Mouse (Mus musculus): ENCODE measurements around the gene Gad2. TPM values are rescaled to one million over a fixed set of nuclear protein-coding genes. Genes with fewer than 3 reads are reported as not detected.

Gad2 gene
- polyA plus RNA-seq, 1 experiment from 2014 or later = 3.6 TPM

GRCm38 (mm10) chr2:22723927-22724534 is 102.0 kb downstream of the Gad2 start:
- 68% methylated on average over 3 of the region's 3 CpGs for WGBS
- Histone ChIP-seq H3K9me3 (replicated peaks; ENCODE audit: control insufficient read depth, low read length) (no peaks in the 10 kb centered on the region), H3K4me1 (ENCODE audit: control insufficient read depth, insufficient read depth, low read length) (no peaks in the 10 kb centered on the region), H3K27me3 (ENCODE audit: control insufficient read depth, insufficient read depth, low read length) (no peaks in the 10 kb centered on the region), H3K4me2 (ENCODE audit: low read depth, low read length) (no peak overlapping the region), H3K9ac (replicated peaks; ENCODE audit: low read length) (no peak overlapping the region), H3K27ac (replicated peaks; ENCODE audit: low read depth, low read length) (no peak overlapping the region), H3K4me3 (ENCODE audit: low read depth, low read length) (no peak overlapping the region), H3K36me3 (replicated peaks; ENCODE audit: control insufficient read depth, insufficient read depth, low read depth, low read length) (no peaks in the 10 kb centered on the region)
- ATAC-seq (replicated peaks; ENCODE audit: insufficient number of reproducible peaks, low FRiP score, low TSS enrichment, low read depth) (no peak), DNase-seq (ENCODE audit: low spot score) (no peak)

GRCm38 (mm10) chr2:22727113-22727512 is 105.1 kb downstream of the Gad2 start:
- no peak overlapping the region for H3K4me3 ChIP-seq (ENCODE audit: low read depth, low read length)
- 72% methylated on average over 1 of the region's 1 CpGs for WGBS
- H3K4me2 ChIP-seq (ENCODE audit: low read depth, low read length) = no peak overlapping the region
- DNase-seq (ENCODE audit: low spot score) (no peak), ATAC-seq (replicated peaks; ENCODE audit: insufficient number of reproducible peaks, low FRiP score, low TSS enrichment, low read depth) (no peak)
- H3K4me1 ChIP-seq (ENCODE audit: control insufficient read depth, insufficient read depth, low read length) = no peaks in the 10 kb centered on the region
- H3K36me3 ChIP-seq (replicated peaks; ENCODE audit: control insufficient read depth, insufficient read depth, low read depth, low read length) = no peaks in the 10 kb centered on the region
- H3K9me3 ChIP-seq (replicated peaks; ENCODE audit: control insufficient read depth, low read length) = no peaks in the 10 kb centered on the region
- H3K27me3 ChIP-seq (ENCODE audit: control insufficient read depth, insufficient read depth, low read length) = no peaks in the 10 kb centered on the region
- H3K9ac ChIP-seq (replicated peaks; ENCODE audit: low read length) = no peak overlapping the region
- H3K27ac ChIP-seq (replicated peaks; ENCODE audit: low read depth, low read length) = no peak overlapping the region

- 72% methylated on average over 2 of the region's 2 CpGs for WGBS
- DNase-seq (ENCODE audit: low spot score) (no peak), ATAC-seq (replicated peaks; ENCODE audit: insufficient number of reproducible peaks, low FRiP score, low TSS enrichment, low read depth) (no peak)
- no peak overlapping the region for H3K4me3 ChIP-seq (ENCODE audit: low read depth, low read length)
- no peaks in the 10 kb centered on the region for H3K4me1 ChIP-seq (ENCODE audit: control insufficient read depth, insufficient read depth, low read length)
- no peaks in the 10 kb centered on the region for H3K27me3 ChIP-seq (ENCODE audit: control insufficient read depth, insufficient read depth, low read length)
- no peak overlapping the region for H3K4me2 ChIP-seq (ENCODE audit: low read depth, low read length)
- H3K9me3 ChIP-seq (replicated peaks; ENCODE audit: control insufficient read depth, low read length) = no peaks in the 10 kb centered on the region
- no peak overlapping the region for H3K27ac ChIP-seq (replicated peaks; ENCODE audit: low read depth, low read length)
- no peak overlapping the region for H3K9ac ChIP-seq (replicated peaks; ENCODE audit: low read length)
- H3K36me3 ChIP-seq (replicated peaks; ENCODE audit: control insufficient read depth, insufficient read depth, low read depth, low read length) = no peaks in the 10 kb centered on the region
Measured at GRCm38 (mm10) chr2:22736134-22736533, 114.1 kb downstream of the Gad2 start.

GRCm38 (mm10) chr2:22739369-22739768 is 117.4 kb downstream of the Gad2 start:
- DNase-seq (ENCODE audit: low spot score) (peak; percentile 38), ATAC-seq (replicated peaks; ENCODE audit: insufficient number of reproducible peaks, low FRiP score, low TSS enrichment, low read depth) (no peak)
- no peaks in the 10 kb centered on the region for H3K27me3 ChIP-seq (ENCODE audit: control insufficient read depth, insufficient read depth, low read length)
- H3K4me1 ChIP-seq (ENCODE audit: control insufficient read depth, insufficient read depth, low read length) = no peaks in the 10 kb centered on the region
- 92% methylated on average over 1 of the region's 1 CpGs for WGBS
- no peaks in the 10 kb centered on the region for H3K9me3 ChIP-seq (replicated peaks; ENCODE audit: control insufficient read depth, low read length)
- no peak overlapping the region for H3K4me2 ChIP-seq (ENCODE audit: low read depth, low read length)
- H3K27ac ChIP-seq (replicated peaks; ENCODE audit: low read depth, low read length) = no peak overlapping the region
- H3K4me3 ChIP-seq (ENCODE audit: low read depth, low read length) = no peak overlapping the region
- no peaks in the 10 kb centered on the region for H3K36me3 ChIP-seq (replicated peaks; ENCODE audit: control insufficient read depth, insufficient read depth, low read depth, low read length)
- no peak overlapping the region for H3K9ac ChIP-seq (replicated peaks; ENCODE audit: low read length)

- no peak overlapping the region for H3K4me3 ChIP-seq (ENCODE audit: low read depth, low read length)
- H3K4me1 ChIP-seq (ENCODE audit: control insufficient read depth, insufficient read depth, low read length) = no peaks in the 10 kb centered on the region
- ATAC-seq (replicated peaks; ENCODE audit: insufficient number of reproducible peaks, low FRiP score, low TSS enrichment, low read depth) (no peak), DNase-seq (ENCODE audit: low spot score) (no peak)
- H3K27me3 ChIP-seq (ENCODE audit: control insufficient read depth, insufficient read depth, low read length) = no peaks in the 10 kb centered on the region
- H3K9ac ChIP-seq (replicated peaks; ENCODE audit: low read length) = no peak overlapping the region
- H3K36me3 ChIP-seq (replicated peaks; ENCODE audit: control insufficient read depth, insufficient read depth, low read depth, low read length) = no peaks in the 10 kb centered on the region
- no peaks in the 10 kb centered on the region for H3K9me3 ChIP-seq (replicated peaks; ENCODE audit: control insufficient read depth, low read length)
- H3K27ac ChIP-seq (replicated peaks; ENCODE audit: low read depth, low read length) = no peak overlapping the region
- no peak overlapping the region for H3K4me2 ChIP-seq (ENCODE audit: low read depth, low read length)
- 81% methylated on average over 1 of the region's 1 CpGs for WGBS
Measured at GRCm38 (mm10) chr2:22740441-22740840, 118.4 kb downstream of the Gad2 start.

GRCm38 (mm10) chr2:22741222-22741621 is 119.2 kb downstream of the Gad2 start:
- DNase-seq (ENCODE audit: low spot score) (no peak), ATAC-seq (replicated peaks; ENCODE audit: insufficient number of reproducible peaks, low FRiP score, low TSS enrichment, low read depth) (no peak)
- H3K9me3 ChIP-seq (replicated peaks; ENCODE audit: control insufficient read depth, low read length) = no peaks in the 10 kb centered on the region
- no peak overlapping the region for H3K4me2 ChIP-seq (ENCODE audit: low read depth, low read length)
- no peak overlapping the region for H3K27ac ChIP-seq (replicated peaks; ENCODE audit: low read depth, low read length)
- H3K36me3 ChIP-seq (replicated peaks; ENCODE audit: control insufficient read depth, insufficient read depth, low read depth, low read length) = no peaks in the 10 kb centered on the region
- no peaks in the 10 kb centered on the region for H3K27me3 ChIP-seq (ENCODE audit: control insufficient read depth, insufficient read depth, low read length)
- H3K9ac ChIP-seq (replicated peaks; ENCODE audit: low read length) = no peak overlapping the region
- 65% methylated on average over 3 of the region's 3 CpGs for WGBS
- H3K4me1 ChIP-seq (ENCODE audit: control insufficient read depth, insufficient read depth, low read length) = no peaks in the 10 kb centered on the region
- no peak overlapping the region for H3K4me3 ChIP-seq (ENCODE audit: low read depth, low read length)

Small RNA genes lying within 50 kb of the gene (microRNA-seq; reads per million reads assigned to microRNA genes)
- gene Gm23636 (ENCODE audit: borderline number of aligned reads) = not detected
- gene Mir3967 (ENCODE audit: borderline number of aligned reads) = not detected

Other genes starting within 250 kb of the Gad2 start
- 1.5 and 1.6 TPM in 2 replicates for gene Apbb1ip, start 151.9 kb downstream of the Gad2 start, polyA plus RNA-seq (2014; fragmentation: Nextera tagmentation; extraction: Ambion mirVana)

Measured in embryonic facial prominence, embryonic 11.5 days (tissue).